Mouse (Mus musculus) embryonic facial prominence, embryonic 15.5 days (tissue): ENCODE results near the gene Mt3. TPM values are rescaled to one million over a fixed set of nuclear protein-coding genes. Genes with fewer than 3 reads are reported as not detected.

ENCODE experiments used
- ATAC-seq: fragments of 200-750 bp; cut with Nextera tagmentation; 2 replicates; pipeline ENCODE4 v1.8.0; 2017; ENCODE audit warnings: low read depth, moderate TSS enrichment; ENCODE audit not compliant: insufficient number of reproducible peaks, low FRiP score, low TSS enrichment
- H3K27ac ChIP-seq: fragments of 300-500 bp; sonication (generic); replicated peaks from 2 replicates; pipeline ENCODE4 v1.5.1; 2015; ENCODE audit warnings: mild to moderate bottlenecking, inconsistent platforms
- H3K27me3 ChIP-seq: fragments of 300-500 bp; sonication (generic); 2 replicates; pipeline ENCODE4 v1.6.1; 2015; ENCODE audit warnings: inconsistent platforms
- H3K36me3 ChIP-seq: fragments of 300-500 bp; sonication (generic); 2 replicates; pipeline ENCODE4 v1.6.1; 2015; ENCODE audit warnings: mild to moderate bottlenecking, inconsistent platforms
- H3K4me1 ChIP-seq: fragments of 300-500 bp; sonication (generic); 2 replicates; pipeline ENCODE4 v1.6.1; 2015; ENCODE audit warnings: inconsistent platforms
- H3K4me2 ChIP-seq: fragments of 300-500 bp; sonication (generic); replicated peaks from 2 replicates; pipeline ENCODE4 v1.6.1; 2015; ENCODE audit warnings: mild to moderate bottlenecking, inconsistent platforms
- H3K4me3 ChIP-seq: fragments of 300-500 bp; sonication (generic); replicated peaks from 2 replicates; pipeline ENCODE4 v1.5.1; 2015; ENCODE audit warnings: mild to moderate bottlenecking, inconsistent platforms
- H3K9ac ChIP-seq: fragments of 300-500 bp; sonication (generic); 2 replicates; pipeline ENCODE4 v1.6.1; 2015; ENCODE audit warnings: inconsistent platforms
- H3K9me3 ChIP-seq: fragments of 300-500 bp; sonication (generic); replicated peaks from 2 replicates; pipeline ENCODE4 v1.6.1; 2016; ENCODE audit warnings: inconsistent platforms
- WGBS: fragments of 180-500 bp; shearing (Covaris S2); methylation state at CpG from one replicate; pipeline ENCODE4 v1.1.7; 2015; 5-methylcytosine and 5-hydroxymethylcytosine counted together
- polyA plus RNA-seq: library from polyadenylated mRNA; unstranded; fragments of >200 nt; fragmentation: Nextera tagmentation; extraction: Ambion mirVana; gene quantifications from 2 replicates; pipeline ENCODE4 v1.2.1, GENCODE M21; 2015

Mt3 gene
- polyA plus RNA-seq, 1 experiment from 2014 or later, result 8.5 TPM

DNA sequence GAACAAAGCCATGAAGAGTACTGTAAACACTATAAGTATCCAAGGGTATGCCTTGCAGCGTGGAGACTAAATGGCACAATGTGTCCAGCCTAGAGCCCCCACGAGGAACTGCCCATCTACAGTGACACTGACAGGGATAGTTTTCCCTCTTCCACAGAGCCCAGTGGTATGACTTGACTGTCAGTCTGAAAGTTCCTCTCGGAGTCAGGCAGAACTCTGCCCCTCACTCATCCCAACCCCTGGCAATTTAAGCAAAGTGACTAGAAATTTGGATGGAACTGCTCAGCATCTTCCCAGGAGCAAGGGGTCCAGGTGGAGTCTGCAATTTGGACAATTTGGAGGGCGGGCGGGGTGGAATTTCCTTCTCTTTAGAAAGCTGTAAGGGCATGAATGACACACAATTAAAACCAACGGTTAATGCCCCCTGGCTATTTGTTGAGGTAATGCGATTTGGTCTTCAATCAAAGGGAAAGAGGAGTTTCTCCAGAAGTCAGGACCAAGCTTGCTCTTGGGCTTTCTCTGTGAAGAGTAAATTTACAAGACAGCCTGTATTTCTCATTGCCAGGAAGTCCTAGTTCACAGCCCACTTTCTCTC lies 22.3 kb downstream of the Mt3 start:
- WGBS, result 23% methylated on average over 7 of the region's 7 CpGs
- Histone ChIP-seq H3K4me3 (no peak overlapping the region), H3K4me2 (no peak overlapping the region), H3K9me3 (no peaks in the 10 kb centered on the region), H3K9ac (no peak overlapping the region), H3K36me3 (no peaks in the 10 kb centered on the region), H3K27ac (no peak overlapping the region), H3K27me3 (peaks cover 83% of the 10 kb centered on the region), H3K4me1 (peaks cover 37% of the 10 kb centered on the region)
- ATAC-seq, result no peak

DNA sequence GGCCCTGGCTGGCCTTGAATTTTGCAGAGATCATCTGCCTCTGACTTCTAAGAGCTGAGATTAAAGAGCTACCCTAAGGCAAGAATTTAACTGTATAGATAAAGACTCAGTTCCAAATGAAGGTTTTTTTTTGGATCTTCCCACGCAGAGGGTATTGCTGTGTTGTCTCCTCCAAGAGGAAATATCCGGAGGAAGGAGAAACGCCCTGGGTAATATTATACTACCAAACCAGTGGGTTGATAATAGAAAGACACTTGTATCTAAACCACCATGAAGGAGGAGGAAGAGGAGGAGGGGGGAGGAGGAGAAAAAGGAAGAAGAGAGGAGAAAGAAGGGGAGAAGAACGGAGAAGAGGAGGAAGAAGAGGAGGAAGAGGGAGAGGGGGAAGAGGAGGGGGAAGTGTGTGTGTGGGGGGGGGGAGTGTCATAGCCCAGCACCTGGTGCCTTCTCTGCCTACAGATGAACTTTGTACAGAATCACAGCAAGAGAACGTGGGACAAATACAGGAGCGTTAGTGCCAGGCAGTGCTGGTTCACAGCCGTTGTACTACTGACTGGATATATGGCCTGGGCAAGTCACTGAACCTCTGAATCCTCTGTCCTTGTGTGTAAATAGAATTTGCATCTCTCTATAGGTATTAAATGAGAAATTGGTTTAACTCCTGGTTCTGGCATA lies 25.4 kb downstream of the Mt3 start:
- Histone ChIP-seq H3K4me1 (peaks cover 24% of the 10 kb centered on the region), H3K9me3 (no peaks in the 10 kb centered on the region), H3K4me2 (no peak overlapping the region), H3K27ac (no peak overlapping the region), H3K27me3 (peaks cover 78% of the 10 kb centered on the region), H3K4me3 (no peak overlapping the region), H3K36me3 (no peaks in the 10 kb centered on the region), H3K9ac (no peak overlapping the region)
- ATAC-seq, result no peak
- 46% methylated on average over 7 of the region's 7 CpGs for WGBS

DNA sequence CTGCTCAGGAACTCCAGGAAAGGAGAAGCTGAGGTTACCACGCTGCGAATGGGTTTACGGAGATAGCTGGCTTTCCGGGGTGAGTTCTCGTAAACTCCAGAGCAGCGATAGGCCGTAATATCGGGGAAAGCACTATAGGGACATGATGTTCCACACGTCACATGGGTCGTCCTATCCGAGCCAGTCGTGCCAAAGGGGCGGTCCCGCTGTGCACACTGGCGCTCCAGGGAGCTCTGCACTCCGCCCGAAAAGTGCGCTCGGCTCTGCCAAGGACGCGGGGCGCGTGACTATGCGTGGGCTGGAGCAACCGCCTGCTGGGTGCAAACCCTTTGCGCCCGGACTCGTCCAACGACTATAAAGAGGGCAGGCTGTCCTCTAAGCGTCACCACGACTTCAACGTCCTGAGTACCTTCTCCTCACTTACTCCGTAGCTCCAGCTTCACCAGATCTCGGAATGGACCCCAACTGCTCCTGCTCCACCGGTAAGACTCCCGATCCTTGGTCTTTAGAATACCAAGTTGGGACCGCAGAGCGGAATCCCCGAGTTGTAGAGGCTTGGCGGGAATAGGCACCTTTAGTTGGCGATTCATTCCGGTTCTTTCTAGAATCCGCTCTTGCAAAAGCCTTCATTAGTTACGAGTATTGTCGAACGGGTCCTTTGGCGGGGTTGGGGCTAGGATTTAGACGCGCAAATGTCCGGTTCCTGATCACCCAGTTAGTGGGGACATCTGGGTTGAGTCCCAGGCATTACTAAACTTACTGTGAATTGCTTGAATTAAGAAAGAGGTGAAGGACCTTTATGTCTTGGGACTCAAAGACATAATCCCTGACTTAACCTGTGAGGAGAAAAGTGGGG lies 26.7 kb downstream of the Mt3 start, which contains the start of gene Mt1:
TSS of gene Mt1 (plus strand) at position 226 of the 856 bp plus-strand sequence.
- Histone ChIP-seq H3K4me1 (peaks cover 27% of the 10 kb centered on the region), H3K27ac (peak within 1 kb of the TSS; percentile 39; the same call in 1 of the 2 replicates), H3K27me3 (peaks cover 80% of the 10 kb centered on the region), H3K9me3 (no peaks in the 10 kb centered on the region), H3K36me3 (no peaks in the 10 kb centered on the region), H3K9ac (peak within 1 kb of the TSS; percentile 28), H3K4me3 (peak within 1 kb of the TSS; percentile 50), H3K4me2 (peak within 1 kb of the TSS; percentile 87)
- peak; percentile 82 for ATAC-seq
- WGBS, result under 1% methylated on average over 50 of the region's 50 CpGs

DNA sequence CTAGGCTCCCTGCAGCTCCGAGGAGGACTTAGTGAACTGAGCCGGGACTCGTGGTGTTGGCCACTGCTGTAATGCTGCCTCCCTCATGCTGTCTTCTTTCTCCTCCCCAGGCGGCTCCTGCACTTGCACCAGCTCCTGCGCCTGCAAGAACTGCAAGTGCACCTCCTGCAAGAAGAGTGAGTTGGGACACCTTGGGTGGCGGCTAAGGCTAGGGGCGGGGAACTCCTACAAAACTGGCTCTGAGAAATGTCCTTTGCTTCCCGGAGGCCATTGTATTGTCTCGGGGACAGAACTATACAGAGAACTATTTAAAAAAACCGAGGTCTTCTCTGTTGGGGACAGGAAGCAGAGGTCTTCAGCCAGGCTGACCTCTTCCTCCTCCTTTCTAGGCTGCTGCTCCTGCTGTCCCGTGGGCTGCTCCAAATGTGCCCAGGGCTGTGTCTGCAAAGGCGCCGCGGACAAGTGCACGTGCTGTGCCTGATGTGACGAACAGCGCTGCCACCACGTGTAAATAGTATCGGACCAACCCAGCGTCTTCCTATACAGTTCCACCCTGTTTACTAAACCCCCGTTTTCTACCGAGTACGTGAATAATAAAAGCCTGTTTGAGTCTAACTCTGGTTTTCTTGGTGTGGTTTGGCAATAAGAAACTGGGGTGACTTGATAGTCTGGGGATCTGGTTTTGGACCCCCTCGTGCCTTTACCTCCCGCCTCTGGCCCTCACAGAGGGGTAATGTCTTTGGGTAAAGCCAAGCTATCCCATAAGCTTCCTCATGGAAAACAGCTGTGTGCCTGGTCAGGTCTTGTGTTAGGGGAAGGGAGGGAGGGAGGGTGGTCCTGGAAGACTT lies 27.5 kb downstream of the Mt3 start:
- H3K36me3 ChIP-seq, result no peaks in the 10 kb centered on the region
- peaks cover 78% of the 10 kb centered on the region for H3K27me3 ChIP-seq
- H3K4me1 ChIP-seq, result peaks cover 33% of the 10 kb centered on the region
- 3% methylated on average over 25 of the region's 25 CpGs for WGBS
- peak overlapping the region; percentile 50 for H3K4me3 ChIP-seq
- 0 out of 2 replicates have a peak overlapping the region, but pooled peaks have one; percentile 0 for H3K9ac ChIP-seq
- 0 out of 2 replicates have a peak overlapping the region, but pooled peaks have one; percentile 39 for H3K27ac ChIP-seq
- no peaks in the 10 kb centered on the region for H3K9me3 ChIP-seq
- H3K4me2 ChIP-seq, result peak overlapping the region; percentile 87
- ATAC-seq, result no peak

- Histone ChIP-seq H3K4me3 (peak overlapping the region; percentile 50; the same call in 1 of the 2 replicates), H3K4me2 (peak overlapping the region; percentile 87; the same call in 1 of the 2 replicates), H3K9ac (no peak overlapping the region), H3K9me3 (no peaks in the 10 kb centered on the region), H3K4me1 (peaks cover 33% of the 10 kb centered on the region), H3K27ac (no peak overlapping the region), H3K27me3 (peaks cover 75% of the 10 kb centered on the region), H3K36me3 (no peaks in the 10 kb centered on the region)
- ATAC-seq, result no peak
- WGBS, result 73% methylated on average over 1 of the region's 1 CpGs
These were observed 28.1 kb downstream of the Mt3 start for GRCm38 (mm10) chr8:94180561-94180908.

DNA sequence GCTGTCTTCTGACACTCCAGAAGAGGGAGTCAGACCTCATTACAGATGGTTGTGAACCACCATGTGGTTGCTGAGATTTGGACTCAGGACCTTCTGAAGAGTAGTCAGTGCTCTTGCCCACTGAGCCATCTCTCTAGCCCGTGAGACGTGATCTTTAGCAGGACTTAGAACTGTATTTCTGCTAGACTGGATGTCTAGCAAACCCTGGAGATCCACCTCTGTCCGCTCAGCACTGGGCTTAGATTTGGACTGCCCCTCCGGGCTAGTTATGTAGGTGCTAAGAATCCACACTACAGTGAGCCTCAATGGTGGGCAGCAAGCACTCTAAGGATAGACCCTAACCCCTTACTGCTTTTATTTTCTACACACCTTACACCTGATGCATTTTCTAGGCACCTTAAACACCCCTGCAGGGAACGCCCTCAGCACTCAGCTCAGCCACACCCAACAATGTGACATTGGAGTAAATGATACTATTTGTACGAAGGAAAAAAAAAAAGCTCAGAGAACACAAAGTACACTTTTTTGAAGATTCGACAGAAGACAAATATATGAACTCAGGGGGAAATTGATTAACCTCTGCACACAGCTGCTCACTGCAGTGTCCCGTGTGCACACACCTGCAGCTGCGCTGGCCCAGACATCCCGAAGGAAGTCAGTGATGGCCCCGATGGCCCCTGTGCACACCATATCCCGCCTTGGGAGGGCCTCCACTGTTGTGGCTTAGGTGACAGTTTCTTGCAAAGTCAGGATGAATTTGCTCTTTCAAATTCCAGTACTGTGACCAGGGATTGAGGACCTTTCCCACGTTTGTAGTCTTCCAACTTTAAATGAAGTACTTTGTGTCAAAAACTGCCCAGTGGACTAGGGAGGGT lies 29.9 kb downstream of the Mt3 start:
- 60% methylated on average over 13 of the region's 13 CpGs for WGBS
- H3K27me3 ChIP-seq, result peaks cover 78% of the 10 kb centered on the region
- peaks cover 41% of the 10 kb centered on the region for H3K4me1 ChIP-seq
- peak overlapping the region; percentile 46 for H3K4me2 ChIP-seq
- H3K9ac ChIP-seq, result no peak overlapping the region
- no peaks in the 10 kb centered on the region for H3K9me3 ChIP-seq
- no peak for ATAC-seq
- H3K27ac ChIP-seq, result no peak overlapping the region; the same call in 1 of the 2 replicates
- H3K36me3 ChIP-seq, result no peaks in the 10 kb centered on the region
- H3K4me3 ChIP-seq, result no peak overlapping the region; the same call in 1 of the 2 replicates

GRCm38 (mm10) chr8:94183117-94183516 lies 30.7 kb downstream of the Mt3 start:
- Histone ChIP-seq H3K27ac (peak overlapping the region; percentile 51; the same call in 1 of the 2 replicates), H3K4me2 (peak overlapping the region; percentile 46), H3K27me3 (peaks cover 80% of the 10 kb centered on the region), H3K9ac (no peak overlapping the region), H3K36me3 (no peaks in the 10 kb centered on the region), H3K9me3 (no peaks in the 10 kb centered on the region), H3K4me1 (peaks cover 41% of the 10 kb centered on the region), H3K4me3 (peak overlapping the region; percentile 23)
- ATAC-seq, result peak; percentile 64
- 2% methylated on average over 16 of the region's 16 CpGs for WGBS

DNA sequence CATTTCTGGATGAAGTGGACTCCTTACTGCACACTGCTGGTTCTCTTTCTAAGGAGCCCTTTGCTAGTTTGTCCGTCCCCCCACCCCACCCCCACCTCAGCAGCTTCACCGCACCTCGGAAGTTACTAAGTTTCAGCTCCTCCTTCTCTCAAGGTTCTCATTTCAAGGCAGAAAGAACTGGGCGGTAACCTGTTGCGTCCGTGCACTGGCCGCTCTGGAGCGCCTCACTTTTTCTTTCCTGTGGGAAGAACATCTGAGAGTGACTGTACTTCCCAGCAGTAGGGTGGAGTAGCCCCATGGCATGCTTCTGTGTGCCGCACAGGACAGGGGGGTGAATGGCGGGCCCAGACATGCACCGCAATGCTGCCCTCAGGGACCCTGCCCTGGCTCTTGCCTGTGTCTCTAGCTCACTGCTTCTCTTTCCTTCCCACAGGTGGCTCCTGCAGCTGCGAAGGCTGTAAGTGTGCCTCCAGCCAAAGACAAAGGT lies 32.0 kb downstream of the Mt3 start:
- peak overlapping the region; percentile 12; the same call in 1 of the 2 replicates for H3K4me2 ChIP-seq
- H3K4me1 ChIP-seq, result peaks cover 32% of the 10 kb centered on the region
- no peak overlapping the region for H3K9ac ChIP-seq
- H3K27ac ChIP-seq, result peak overlapping the region; percentile 51
- no peaks in the 10 kb centered on the region for H3K36me3 ChIP-seq
- no peak for ATAC-seq
- 15% methylated on average over 12 of the region's 12 CpGs for WGBS
- no peak overlapping the region for H3K4me3 ChIP-seq
- H3K27me3 ChIP-seq, result peaks cover 67% of the 10 kb centered on the region
- H3K9me3 ChIP-seq, result no peaks in the 10 kb centered on the region

GRCm38 (mm10) chr8:94185791-94186190 lies 33.4 kb downstream of the Mt3 start:
- Histone ChIP-seq H3K4me2 (no peak overlapping the region), H3K27ac (no peak overlapping the region), H3K4me3 (no peak overlapping the region), H3K4me1 (peaks cover 23% of the 10 kb centered on the region), H3K9me3 (no peaks in the 10 kb centered on the region), H3K27me3 (peaks cover 53% of the 10 kb centered on the region), H3K9ac (no peak overlapping the region), H3K36me3 (no peaks in the 10 kb centered on the region)
- 60% methylated on average over 6 of the region's 6 CpGs for WGBS
- ATAC-seq, result no peak

DNA sequence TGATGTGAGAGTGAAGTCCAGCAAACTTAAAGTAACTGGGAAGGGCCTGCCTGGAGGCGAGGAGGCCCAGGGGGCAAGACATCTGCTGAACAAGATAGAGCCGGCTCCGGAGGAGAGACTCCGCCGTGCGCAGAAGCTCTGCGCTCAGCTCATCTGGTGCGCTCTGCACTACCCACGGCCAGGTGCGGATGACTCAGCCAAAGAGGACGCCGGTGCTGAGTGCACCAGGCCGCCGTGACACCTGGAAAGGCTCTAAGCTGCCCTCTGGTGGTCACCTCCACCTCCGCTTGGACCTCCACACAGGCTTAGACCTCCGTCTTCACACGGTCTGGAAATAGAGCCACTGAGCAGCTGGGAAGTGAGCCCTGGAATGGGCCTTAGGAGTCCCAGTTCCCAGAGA lies 34.1 kb downstream of the Mt3 start:
- Histone ChIP-seq H3K27me3 (peaks cover 53% of the 10 kb centered on the region), H3K4me1 (peaks cover 30% of the 10 kb centered on the region), H3K4me2 (peak overlapping the region; percentile 25), H3K9ac (no peak overlapping the region), H3K27ac (no peak overlapping the region), H3K36me3 (no peaks in the 10 kb centered on the region), H3K9me3 (no peaks in the 10 kb centered on the region), H3K4me3 (peak overlapping the region; percentile 3; the same call in 1 of the 2 replicates)
- WGBS, result 5% methylated on average over 17 of the region's 17 CpGs
- peak; percentile 64 for ATAC-seq
